Mouse (Mus musculus): ENCODE measurements at regions not wholly inside any gene's neighbourhood (a gene's known extent, or its start where the extent isn't known, plus 50 kb on each side); places are given as distances from the start of the nearest gene placed in this dataset.
"Not testable (repeated sequence)": the region's sequence is repeated elsewhere in the genome, so short reads cannot be mapped to it uniquely, and the experiment has no call there.

GRCm38 (mm10) chr13:31050160-31050788 is 76.3 kb downstream of the Gm5447 start:
- TF ChIP-seq POLR2A (IDR thresholded peaks at IDR 0.05; ENCODE audit: borderline replicate concordance, extremely low read depth, insufficient read depth, insufficient read length, poor library complexity, severe bottlenecking) (no peak), CTCF (IDR thresholded peaks at IDR 0.05; ENCODE audit: borderline replicate concordance, extremely low read depth, insufficient read depth, insufficient read length) (no peak)
- DNase-seq (ENCODE audit: low read depth): peak; percentile 18

- not testable (repeated sequence) for DNase-seq (ENCODE audit: low read depth)
These were observed 77.6 kb downstream of the Gm5447 start for GRCm38 (mm10) chr13:31051586-31051985.

DNA sequence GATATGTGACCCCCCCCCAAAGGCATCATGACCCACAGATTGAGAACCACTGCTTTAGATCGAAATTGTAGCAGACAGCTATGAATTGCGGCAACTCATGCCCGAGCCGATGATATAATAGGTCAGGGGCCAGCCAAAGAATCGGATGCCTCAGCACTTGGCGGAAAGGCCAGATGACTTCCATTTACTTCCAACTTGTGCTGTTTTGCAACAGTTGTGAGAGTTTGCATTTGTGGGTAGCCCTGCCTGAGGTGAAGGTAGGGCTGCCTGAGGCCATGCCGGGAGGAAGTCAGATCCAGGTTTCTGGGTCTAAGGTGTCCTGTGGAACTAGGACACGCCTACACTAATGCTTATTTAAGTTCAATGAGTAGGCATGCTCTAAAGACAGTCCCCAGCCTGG is 80.4 kb downstream of the Gm5447 start:
- no peak for DNase-seq (ENCODE audit: low read depth)
- TF ChIP-seq POLR2A (IDR thresholded peaks at IDR 0.05; ENCODE audit: borderline replicate concordance, extremely low read depth, insufficient read depth, insufficient read length, poor library complexity, severe bottlenecking) (no peak), CTCF (IDR thresholded peaks at IDR 0.05; ENCODE audit: borderline replicate concordance, extremely low read depth, insufficient read depth, insufficient read length) (no peak)

- DNase-seq (ENCODE audit: low read depth): no peak
- TF ChIP-seq POLR2A (IDR thresholded peaks at IDR 0.05; ENCODE audit: borderline replicate concordance, extremely low read depth, insufficient read depth, insufficient read length, poor library complexity, severe bottlenecking) (no peak), CTCF (IDR thresholded peaks at IDR 0.05; ENCODE audit: borderline replicate concordance, extremely low read depth, insufficient read depth, insufficient read length) (no peak)
These were observed 81.5 kb downstream of the Gm5447 start for GRCm38 (mm10) chr13:31055376-31056083.

- no peak for TF ChIP-seq POLR2A (IDR thresholded peaks at IDR 0.05; ENCODE audit: borderline replicate concordance, extremely low read depth, insufficient read depth, insufficient read length, poor library complexity, severe bottlenecking)
- TF ChIP-seq CTCF (IDR thresholded peaks at IDR 0.05; ENCODE audit: borderline replicate concordance, extremely low read depth, insufficient read depth, insufficient read length): no peak
- DNase-seq (ENCODE audit: low read depth): no peak
These were observed 82.3 kb downstream of the Gm5447 start for GRCm38 (mm10) chr13:31056154-31056871.

DNA sequence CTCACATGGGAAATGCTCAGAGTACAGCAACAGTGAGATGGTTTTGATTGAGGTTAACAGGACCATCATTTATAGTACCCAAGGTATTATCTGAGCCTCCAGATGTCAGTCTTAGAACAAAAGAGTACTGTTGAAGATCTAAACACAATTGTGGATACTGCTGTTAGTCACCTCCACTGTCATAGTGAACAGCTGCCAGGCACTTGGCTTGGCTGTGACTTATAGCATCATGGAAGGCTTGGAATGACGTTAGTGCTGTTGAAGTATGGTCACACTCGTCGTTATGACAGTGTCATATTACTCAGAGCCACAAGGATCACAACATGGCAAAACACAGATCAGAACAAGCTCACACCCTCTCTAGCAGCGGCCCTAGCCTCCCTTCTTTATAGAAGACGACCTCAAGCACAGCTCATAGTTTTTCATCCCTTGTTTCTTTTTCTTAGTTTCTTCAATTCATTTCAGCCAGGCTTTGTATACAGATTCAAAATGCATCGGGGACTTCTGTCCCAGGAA is 87.0 kb downstream of the Gm5447 start:
- DNase-seq (ENCODE audit: low read depth): no peak
- TF ChIP-seq POLR2A (IDR thresholded peaks at IDR 0.05; ENCODE audit: borderline replicate concordance, extremely low read depth, insufficient read depth, insufficient read length, poor library complexity, severe bottlenecking) (no peak), CTCF (IDR thresholded peaks at IDR 0.05; ENCODE audit: borderline replicate concordance, extremely low read depth, insufficient read depth, insufficient read length) (no peak)

- no peak for TF ChIP-seq POLR2A (IDR thresholded peaks at IDR 0.05; ENCODE audit: borderline replicate concordance, extremely low read depth, insufficient read depth, insufficient read length, poor library complexity, severe bottlenecking)
- TF ChIP-seq CTCF (IDR thresholded peaks at IDR 0.05; ENCODE audit: borderline replicate concordance, extremely low read depth, insufficient read depth, insufficient read length): no peak
- DNase-seq (ENCODE audit: low read depth): no peak
These were observed 94.3 kb downstream of the Gm5447 start for GRCm38 (mm10) chr13:31068343-31068742.

DNA sequence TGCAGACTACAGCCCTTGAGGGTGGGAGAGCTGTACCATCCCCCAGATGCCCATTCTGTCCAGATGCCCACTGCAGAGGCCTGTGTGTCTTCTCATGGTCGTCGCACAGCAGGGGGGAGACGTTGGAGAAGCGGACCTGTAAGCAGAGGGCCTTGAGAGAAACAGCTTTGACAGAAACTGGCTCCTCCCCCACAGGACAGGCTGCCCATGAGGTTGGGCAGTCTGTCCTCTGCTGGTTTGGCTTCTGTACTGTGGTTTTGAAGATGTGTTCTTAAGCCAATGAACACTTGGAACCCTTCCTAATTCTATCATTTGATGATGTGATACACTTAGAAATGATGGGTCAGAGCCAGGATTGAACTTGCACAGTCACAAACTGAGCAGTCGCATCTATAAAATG is 102.5 kb downstream of the Gm5447 start:
- DNase-seq (ENCODE audit: low read depth): no peak
- TF ChIP-seq POLR2A (IDR thresholded peaks at IDR 0.05; ENCODE audit: borderline replicate concordance, extremely low read depth, insufficient read depth, insufficient read length, poor library complexity, severe bottlenecking): no peak
- no peak for TF ChIP-seq CTCF (IDR thresholded peaks at IDR 0.05; ENCODE audit: borderline replicate concordance, extremely low read depth, insufficient read depth, insufficient read length)

- no peak for TF ChIP-seq POLR2A (IDR thresholded peaks at IDR 0.05; ENCODE audit: borderline replicate concordance, extremely low read depth, insufficient read depth, insufficient read length, poor library complexity, severe bottlenecking)
- TF ChIP-seq CTCF (IDR thresholded peaks at IDR 0.05; ENCODE audit: borderline replicate concordance, extremely low read depth, insufficient read depth, insufficient read length): no peak
- DNase-seq (ENCODE audit: low read depth): no peak
These were observed 104.7 kb downstream of the Gm5447 start for GRCm38 (mm10) chr13:31078751-31079150.

DNA sequence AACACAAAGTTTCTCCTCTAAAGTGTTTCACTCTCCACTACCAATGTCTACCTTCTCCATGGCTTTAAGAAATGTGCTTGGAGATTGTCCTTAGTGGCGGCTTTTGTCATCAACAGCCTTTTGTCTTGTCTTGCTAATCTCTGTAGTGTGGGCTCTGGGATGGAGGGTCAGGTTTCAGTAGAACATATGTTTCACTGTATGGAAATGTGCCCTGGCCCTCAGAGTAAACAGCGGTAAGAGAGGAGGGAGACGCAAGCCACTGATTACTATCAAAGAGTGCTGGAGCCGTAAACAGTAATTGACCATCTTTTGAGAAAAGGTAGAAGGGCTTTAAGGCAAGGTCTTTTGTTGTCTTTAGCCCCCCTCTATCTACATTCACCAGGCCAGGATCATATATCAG is 106.2 kb downstream of the Gm5447 start:
- no peak for DNase-seq (ENCODE audit: low read depth)
- TF ChIP-seq POLR2A (IDR thresholded peaks at IDR 0.05; ENCODE audit: borderline replicate concordance, extremely low read depth, insufficient read depth, insufficient read length, poor library complexity, severe bottlenecking) (no peak), CTCF (IDR thresholded peaks at IDR 0.05; ENCODE audit: borderline replicate concordance, extremely low read depth, insufficient read depth, insufficient read length) (no peak)

DNA sequence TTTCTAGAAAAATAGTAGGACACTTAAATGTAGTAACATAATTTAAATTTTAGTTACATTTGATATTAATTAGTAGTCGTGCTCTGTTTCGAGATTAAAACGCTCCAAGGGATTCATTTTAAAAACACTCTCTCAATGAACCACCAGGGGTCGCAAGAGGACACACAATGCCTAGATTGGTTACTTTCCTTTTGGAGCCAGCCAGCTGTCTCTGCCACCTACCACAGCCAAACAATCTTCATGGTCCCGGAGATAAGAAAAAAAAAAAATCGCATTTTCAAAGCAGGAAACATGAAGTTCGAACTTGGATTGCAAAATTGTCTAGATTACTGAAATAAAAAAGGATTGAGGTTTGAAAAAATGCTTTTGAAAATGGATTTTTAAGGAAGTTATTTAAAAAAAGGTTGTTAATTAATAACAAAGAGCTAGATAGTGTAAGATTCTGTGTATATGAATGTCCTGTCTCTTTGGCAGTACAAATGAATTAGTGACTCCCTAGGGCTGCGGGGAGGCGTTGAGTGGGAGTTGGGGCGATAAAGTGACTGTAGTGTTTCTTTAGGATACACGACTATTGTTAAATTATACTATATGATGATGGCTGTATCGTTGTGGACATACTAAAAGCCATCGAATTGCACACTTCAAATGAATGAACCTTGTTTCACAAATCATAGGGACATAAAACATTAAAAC is 108.6 kb downstream of the Gm5447 start:
- TF ChIP-seq CTCF (IDR thresholded peaks at IDR 0.05; ENCODE audit: borderline replicate concordance, extremely low read depth, insufficient read depth, insufficient read length) (peak; percentile 79), POLR2A (IDR thresholded peaks at IDR 0.05; ENCODE audit: borderline replicate concordance, extremely low read depth, insufficient read depth, insufficient read length, poor library complexity, severe bottlenecking) (no peak)
- peak; percentile 90 for DNase-seq (ENCODE audit: low read depth)

All from brain, embryonic 14.5 days (tissue).